Mouse (Mus musculus) ZHBTc4 (cell line): Measurements from ENCODE around the gene Bmp10.
"Not testable (repeated sequence)": the region's sequence is repeated elsewhere in the genome, so short reads cannot be mapped to it uniquely, and the experiment has no call there.

Experiments used
- DNase-seq: peaks from one replicate; pipeline ENCODE4 v3.0.0-alpha.2; 2011; ENCODE audit warnings: low read depth, low spot score

Bmp10 gene

GRCm38 (mm10) chr6:87447217-87447616 lies 18.4 kb downstream of the Bmp10 start:
- no peak for DNase-seq

GRCm38 (mm10) chr6:87449534-87449933 lies 20.7 kb downstream of the Bmp10 start:
- no peak for DNase-seq

GRCm38 (mm10) chr6:87451016-87451415 lies 22.2 kb downstream of the Bmp10 start:
- no peak for DNase-seq

DNA sequence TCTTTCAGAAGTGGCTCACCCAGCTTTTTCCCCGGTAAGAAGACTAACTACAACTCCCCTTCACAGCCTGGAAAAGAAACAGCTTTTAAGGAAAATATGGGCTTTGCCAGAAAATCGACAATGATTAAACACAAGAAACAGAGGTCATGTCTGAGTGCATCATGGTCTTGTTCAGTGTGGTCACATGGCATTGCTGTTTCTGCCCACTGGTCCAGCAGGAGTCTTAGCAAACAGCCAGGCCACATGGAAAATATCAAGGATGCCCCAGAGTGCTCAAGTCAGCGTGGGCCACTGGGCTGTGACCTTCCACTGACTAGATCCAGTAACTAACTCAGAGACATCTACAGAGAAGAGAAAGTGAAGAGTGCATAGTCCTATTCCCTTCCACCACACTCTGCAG lies 23.0 kb downstream of the Bmp10 start:
- DNase-seq = no peak

GRCm38 (mm10) chr6:87455507-87455906 lies 26.7 kb downstream of the Bmp10 start:
- DNase-seq = no peak

GRCm38 (mm10) chr6:87466221-87466620 lies 37.4 kb downstream of the Bmp10 start:
- peak; percentile 87 for DNase-seq

DNA sequence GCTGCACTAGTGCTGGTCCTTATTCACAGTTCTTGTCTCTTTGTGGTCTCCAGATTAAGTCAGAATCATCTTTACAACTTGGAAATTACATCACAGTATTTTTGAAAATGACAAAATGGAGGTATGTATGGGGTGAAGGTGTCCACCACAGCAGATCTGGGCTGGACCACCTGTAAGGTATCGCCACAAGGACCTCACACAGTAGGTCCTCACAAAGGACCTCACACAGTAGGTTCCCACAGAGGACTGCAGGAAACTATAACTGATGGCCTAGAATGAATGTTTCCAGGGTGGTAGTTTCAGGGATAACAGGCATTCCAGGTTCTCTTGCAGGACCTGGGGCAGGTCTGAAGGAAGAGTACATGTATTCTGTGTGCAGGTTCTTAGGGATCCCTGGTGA lies 38.6 kb downstream of the Bmp10 start:
- no peak for DNase-seq

- no peak for DNase-seq
Observed at GRCm38 (mm10) chr6:87468372-87468771, 39.6 kb downstream of the Bmp10 start.

- DNase-seq = not testable (repeated sequence)
Observed at GRCm38 (mm10) chr6:87470098-87470497, 41.3 kb downstream of the Bmp10 start.

DNA sequence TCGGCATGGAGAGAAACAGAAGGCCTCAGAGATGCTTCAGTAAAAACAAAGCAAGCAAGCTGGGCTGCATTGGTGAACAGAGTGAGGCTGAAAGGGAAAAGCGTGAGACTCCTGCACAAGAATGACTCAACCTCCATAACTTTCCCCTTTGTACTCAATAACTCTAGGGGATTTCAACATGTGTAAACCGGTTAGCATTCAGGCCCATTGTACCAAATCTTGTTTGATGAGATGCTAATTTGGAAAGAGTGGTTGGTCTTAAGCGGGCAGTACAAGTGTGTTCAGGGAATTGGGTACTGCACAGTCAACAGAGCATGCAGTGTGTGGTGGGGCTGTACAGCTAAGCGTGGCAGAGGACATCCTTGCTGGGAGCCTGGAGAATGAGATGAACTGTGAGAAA lies 46.4 kb downstream of the Bmp10 start:
- DNase-seq = no peak

DNA sequence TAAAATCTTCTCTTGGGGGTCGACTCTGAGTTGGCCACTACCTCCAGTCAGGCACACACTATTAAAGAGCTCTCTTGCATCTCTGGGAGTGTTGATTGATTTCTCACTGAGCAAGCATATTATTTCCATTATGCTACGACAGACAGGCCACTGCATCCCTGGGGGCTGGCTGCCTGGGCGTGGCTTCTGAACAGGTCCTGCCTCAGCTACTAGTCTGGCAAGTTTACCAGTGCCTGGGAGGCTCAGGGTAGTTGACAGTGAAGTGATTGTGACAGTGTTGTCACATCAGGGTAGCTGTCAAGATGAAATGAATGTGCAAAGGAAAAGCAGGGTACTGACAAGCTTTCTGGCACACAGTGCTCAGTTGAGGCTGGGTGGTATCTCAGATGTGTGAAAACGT lies 50.1 kb downstream of the Bmp10 start:
- DNase-seq = no peak

DNA sequence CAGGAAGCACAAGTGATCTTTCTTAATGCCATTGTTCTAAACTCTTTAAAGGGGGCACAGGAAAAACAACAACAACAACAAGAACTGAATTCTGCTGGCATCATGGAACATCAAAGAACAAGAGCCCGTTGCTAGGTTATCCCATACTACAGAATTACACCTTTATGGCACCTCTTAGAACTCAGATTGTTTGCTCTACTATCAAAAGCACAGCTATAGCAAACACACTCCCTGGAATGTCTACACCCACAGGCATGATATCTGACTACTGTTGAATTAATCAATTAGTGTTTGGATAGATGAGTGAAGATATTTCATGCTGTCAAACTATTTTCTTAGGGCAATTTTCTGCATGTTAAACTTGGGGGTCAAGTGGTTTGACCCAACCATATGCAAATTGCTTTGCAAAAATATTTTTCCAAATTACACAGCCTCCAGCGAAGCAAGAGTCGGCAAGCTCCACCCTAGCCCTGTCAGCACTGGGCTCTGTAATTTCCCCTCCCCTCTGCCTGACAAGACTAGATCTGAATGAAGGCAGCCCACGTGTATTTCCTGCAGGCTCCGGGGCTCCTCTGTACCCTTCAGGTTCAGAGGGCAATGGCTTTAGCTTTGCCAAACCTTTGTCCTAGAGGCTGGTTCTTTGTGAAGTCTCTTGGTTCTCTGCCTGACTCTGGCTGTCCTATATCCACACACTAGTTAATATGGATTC lies 50.7 kb downstream of the Bmp10 start:
- DNase-seq = no peak

DNA sequence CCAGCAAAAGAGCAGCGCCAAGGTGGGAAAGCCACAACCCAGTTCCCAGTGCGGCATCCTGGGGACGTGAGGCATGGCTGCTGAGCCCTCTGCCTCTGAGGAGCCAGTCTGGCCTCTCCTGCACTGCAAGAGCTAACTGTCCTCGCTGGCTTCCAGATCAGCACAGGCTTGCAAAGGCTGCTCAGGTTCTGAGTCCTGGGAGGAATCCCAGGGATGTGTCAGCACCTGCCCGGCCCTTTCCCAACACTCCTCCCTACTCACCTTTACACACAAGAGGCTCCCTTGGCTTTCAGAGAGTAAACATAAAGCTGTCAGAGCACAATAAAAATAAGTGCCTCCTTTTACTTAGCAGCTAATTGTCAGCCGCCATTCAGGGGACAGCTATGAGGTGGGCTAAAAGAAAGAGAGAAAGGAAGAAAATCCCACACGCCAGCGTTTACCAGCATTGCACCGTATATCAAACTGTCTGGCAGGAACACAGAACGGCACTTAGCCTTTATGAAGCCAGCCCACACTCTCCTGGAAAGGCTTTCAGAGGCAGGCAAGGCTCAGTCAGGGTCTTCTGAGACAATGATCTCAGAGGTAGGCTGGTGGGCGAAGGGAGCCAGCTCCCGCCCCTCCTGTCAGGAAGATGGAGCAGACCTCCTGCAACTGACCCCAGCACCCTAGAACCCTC lies 54.6 kb downstream of the Bmp10 start:
- DNase-seq = no peak

- DNase-seq = no peak
Observed at GRCm38 (mm10) chr6:87483900-87484289, 55.1 kb downstream of the Bmp10 start.

DNA sequence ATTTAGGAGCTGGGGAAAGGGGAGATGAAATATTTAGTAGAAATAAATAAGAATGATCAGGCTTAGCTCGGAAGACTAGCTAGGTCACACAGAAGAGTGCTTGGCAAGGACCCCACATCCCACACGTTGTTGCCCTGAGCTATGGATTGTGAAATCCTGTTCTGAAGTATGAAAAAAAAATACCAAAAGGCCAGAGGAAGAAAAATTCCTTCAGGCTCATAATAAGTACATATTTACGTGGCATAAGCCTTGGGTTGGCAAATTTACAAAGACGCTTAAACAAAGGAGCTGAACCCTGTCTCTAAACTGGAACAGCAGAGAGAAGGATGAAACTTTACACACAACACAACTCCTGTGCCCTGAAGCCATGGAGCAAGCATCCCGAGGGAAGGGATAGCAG lies 56.0 kb downstream of the Bmp10 start:
- no peak for DNase-seq
